Mouse (Mus musculus) limb, embryonic 14.5 days (tissue): ENCODE data around the gene Smarcd1. TPM values are rescaled to one million over a fixed set of nuclear protein-coding genes. Genes with fewer than 3 reads are reported as not detected.

ENCODE experiments used
- ATAC-seq: fragments of 200-750 bp; cut with Nextera tagmentation; 2 replicates; pipeline ENCODE4 v1.8.0; 2017; ENCODE audit warnings: low read depth, moderate number of reproducible peaks, moderate TSS enrichment; ENCODE audit not compliant: low FRiP score
- DNase-seq: peaks from one replicate; pipeline ENCODE4 v3.0.0-alpha.2; 2015; ENCODE audit warnings: low spot score
- H3K27ac ChIP-seq: fragments of 300-500 bp; sonication (generic); replicated peaks from 2 replicates; pipeline ENCODE4 v1.5.1; 2014; ENCODE audit warnings: low read depth, mild to moderate bottlenecking, low read length, moderate library complexity, mixed read lengths
- H3K27me3 ChIP-seq: fragments of 300-500 bp; sonication (generic); 2 replicates; pipeline ENCODE4 v1.6.1; 2014; ENCODE audit warnings: low read length, mixed read lengths; ENCODE audit not compliant: control insufficient read depth, insufficient read depth
- H3K36me3 ChIP-seq: fragments of 300-500 bp; sonication (generic); 2 replicates; pipeline ENCODE4 v1.6.1; 2014; ENCODE audit warnings: mild to moderate bottlenecking, low read length, moderate library complexity, mixed read lengths; ENCODE audit not compliant: control insufficient read depth, insufficient read depth
- H3K4me1 ChIP-seq: fragments of 300-500 bp; sonication (generic); 2 replicates; pipeline ENCODE4 v1.6.1; 2014; ENCODE audit warnings: antibody characterized with exemption, low read length, mixed read lengths; ENCODE audit not compliant: control insufficient read depth, insufficient read depth
- H3K4me2 ChIP-seq: fragments of 300-500 bp; sonication (generic); replicated peaks from 2 replicates; pipeline ENCODE4 v1.6.1; 2014; ENCODE audit warnings: low read depth, mild to moderate bottlenecking, low read length, moderate library complexity; ENCODE audit not compliant: severe bottlenecking
- H3K4me3 ChIP-seq: fragments of 300-500 bp; sonication (generic); replicated peaks from 2 replicates; pipeline ENCODE4 v1.5.1; 2014; ENCODE audit warnings: low read length
- H3K9ac ChIP-seq: fragments of 300-500 bp; sonication (generic); 2 replicates; pipeline ENCODE4 v1.6.1; 2014; ENCODE audit warnings: mild to moderate bottlenecking, low read depth, low read length, moderate library complexity; ENCODE audit not compliant: severe bottlenecking
- H3K9me3 ChIP-seq: fragments of 300-500 bp; sonication (generic); 2 replicates; pipeline ENCODE4 v1.6.1; 2016; ENCODE audit warnings: low read length; ENCODE audit not compliant: control insufficient read depth
- POLR2A ChIP-seq: fragments of 200-500 bp; IDR thresholded peaks from 2 replicates; pipeline ENCODE4 v1.8.0; 2012; ENCODE audit warnings: inconsistent platforms, mild to moderate bottlenecking, moderate library complexity, borderline replicate concordance; ENCODE audit not compliant: insufficient read depth, insufficient read length; ENCODE audit errors: extremely low read depth
- WGBS: fragments of 180-500 bp; shearing (Covaris S2); extraction: QIAGEN DNeasy Blood & Tissue Kit; methylation state at CpG from one replicate; pipeline ENCODE4 v1.1.7; 2014; 5-methylcytosine and 5-hydroxymethylcytosine counted together
- polyA plus RNA-seq, 2 experiments: library from polyadenylated mRNA; depleted of rRNA in 1 of 2; stranded (reverse) in 1 of 2; unstranded in 1 of 2; fragments of >200 nt; fragmentation: Nextera tagmentation in 1 of 2; extraction: Ambion mirVana in 1 of 2; gene quantifications; 2 replicates each; pipeline versions ENCODE4 v1.2.1 to v1.2.3; 2012 to 2014

Smarcd1 gene
- polyA plus RNA-seq, 2 experiments = 41.9 to 77.1 TPM

DNA sequence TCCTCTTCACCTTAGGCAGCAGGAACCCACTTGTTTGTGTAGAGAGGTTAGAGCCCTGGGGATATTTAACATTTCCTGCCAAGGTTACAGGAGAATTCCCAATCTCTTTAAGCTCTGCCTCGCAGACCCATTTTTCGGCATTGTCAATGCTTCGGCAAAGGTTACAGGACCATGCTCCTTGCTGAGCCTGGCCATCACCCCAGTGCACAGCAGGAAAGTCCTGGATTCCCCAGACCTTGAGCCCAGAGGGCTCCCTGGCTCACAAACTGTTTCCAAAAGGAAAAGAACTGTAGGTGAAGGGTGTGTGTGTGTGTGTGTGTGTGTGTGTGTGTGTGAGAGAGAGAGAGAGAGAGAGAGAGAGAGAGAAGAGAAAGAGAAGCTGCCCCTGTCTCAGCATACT, 27.1 kb upstream of the Smarcd1 start:
- no peak for TF ChIP-seq POLR2A

DNA sequence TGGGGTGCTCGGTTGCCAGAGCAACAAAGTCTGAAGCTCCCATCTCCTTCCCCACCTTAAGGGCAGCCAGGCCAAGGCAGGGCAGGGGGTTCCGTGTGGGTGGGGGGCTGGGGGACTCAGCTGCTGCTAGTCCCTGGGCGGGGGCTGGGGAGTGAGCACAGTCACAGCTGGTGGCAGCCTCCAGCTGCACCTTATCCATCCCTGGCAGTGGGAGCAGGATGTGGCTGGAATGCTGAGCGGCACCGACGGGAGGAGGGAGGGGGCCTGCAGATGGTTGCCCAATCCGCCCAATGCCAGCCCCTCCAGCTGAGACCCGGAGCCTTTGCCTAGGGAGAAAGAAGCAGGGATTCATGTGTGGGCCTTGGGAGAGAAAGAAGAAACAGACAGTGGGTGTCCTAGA, 24.8 kb upstream of the Smarcd1 start:
- H3K4me2 ChIP-seq = no peak overlapping the region
- no peak overlapping the region for H3K9ac ChIP-seq
- H3K9me3 ChIP-seq = no peaks in the 10 kb centered on the region
- peaks cover 5% of the 10 kb centered on the region; the same call in 1 of the 2 replicates for H3K27me3 ChIP-seq
- H3K4me3 ChIP-seq = no peak overlapping the region
- no peak overlapping the region for H3K27ac ChIP-seq
- TF ChIP-seq POLR2A = no peak
- no peak for DNase-seq
- no peak for ATAC-seq
- no peaks in the 10 kb centered on the region for H3K4me1 ChIP-seq
- H3K36me3 ChIP-seq = no peaks in the 10 kb centered on the region
- 33% methylated on average over 8 of the region's 8 CpGs for WGBS

More for the DNA sequence above, 27.1 kb upstream of the Smarcd1 start:
- Histone ChIP-seq H3K4me2 (no peak overlapping the region), H3K9ac (no peak overlapping the region), H3K36me3 (no peaks in the 10 kb centered on the region), H3K4me1 (no peaks in the 10 kb centered on the region), H3K4me3 (no peak overlapping the region), H3K27me3 (peaks cover 27% of the 10 kb centered on the region), H3K27ac (no peak overlapping the region), H3K9me3 (no peaks in the 10 kb centered on the region)
- 77% methylated on average over 3 of the region's 3 CpGs for WGBS
- DNase-seq (no peak), ATAC-seq (no peak)

DNA sequence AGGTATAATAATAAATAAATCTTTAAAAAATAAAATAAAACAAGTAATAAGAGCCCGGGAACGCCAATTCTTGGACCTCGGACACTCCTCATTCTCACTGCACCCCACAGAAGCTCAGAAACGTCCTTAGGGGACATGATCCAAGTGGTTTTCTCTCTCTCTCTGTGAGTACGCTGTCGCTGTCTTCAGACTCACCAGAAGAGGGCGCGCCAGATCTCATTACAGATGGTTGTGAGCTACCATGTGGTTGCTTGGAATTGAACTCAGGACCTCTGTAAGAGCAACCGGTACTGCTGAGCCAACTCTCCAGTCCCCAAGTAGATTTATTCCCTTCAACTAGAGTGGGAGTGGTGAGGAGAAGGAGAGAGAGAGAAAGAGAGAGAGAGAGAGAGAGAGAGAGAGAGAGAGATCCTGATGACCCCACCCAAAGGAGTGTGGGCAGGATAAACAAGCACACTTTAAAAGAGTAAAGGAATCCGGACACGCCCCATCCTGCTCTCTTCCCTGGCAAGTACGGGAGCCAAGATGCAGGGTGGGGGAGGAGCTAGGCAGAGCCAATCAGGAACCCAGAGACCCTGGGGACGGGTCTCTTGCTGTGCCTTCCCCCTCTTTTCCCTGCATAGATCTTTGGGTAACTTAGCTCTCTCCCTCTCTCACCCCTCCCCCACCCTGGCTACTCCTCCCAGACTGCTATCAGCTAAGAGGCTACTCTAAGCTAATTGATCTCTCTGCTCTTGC, 23.7 kb upstream of the Smarcd1 start:
- Histone ChIP-seq H3K9me3 (no peaks in the 10 kb centered on the region), H3K4me3 (no peak overlapping the region), H3K9ac (no peak overlapping the region), H3K27ac (no peak overlapping the region), H3K36me3 (no peaks in the 10 kb centered on the region), H3K4me2 (no peak overlapping the region), H3K4me1 (no peaks in the 10 kb centered on the region), H3K27me3 (no peaks in the 10 kb centered on the region)
- no peak for TF ChIP-seq POLR2A
- 14% methylated on average over 13 of the region's 13 CpGs for WGBS
- DNase-seq (no peak), ATAC-seq (no peak)

DNA sequence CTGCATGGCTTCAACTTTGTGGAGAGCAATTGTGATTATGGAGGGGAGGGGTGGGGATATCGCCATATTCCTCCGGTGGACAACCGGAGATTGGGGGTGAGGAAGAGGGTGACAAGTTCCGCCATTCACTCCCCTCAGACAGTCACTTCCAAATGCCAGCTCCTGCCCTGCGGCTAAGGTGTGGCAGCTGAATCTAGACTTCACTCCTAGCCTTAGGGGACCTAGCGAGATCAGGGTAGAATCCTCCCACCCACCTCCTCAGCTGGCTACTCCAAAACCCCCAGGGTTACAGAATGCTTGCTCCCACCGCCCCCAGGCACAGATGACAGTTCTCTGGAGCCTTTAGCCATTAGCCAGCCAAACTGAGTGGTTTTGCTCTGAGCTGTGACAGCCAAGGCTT, 22.9 kb upstream of the Smarcd1 start:
- TF ChIP-seq POLR2A = no peak
- no peaks in the 10 kb centered on the region for H3K9me3 ChIP-seq
- H3K4me1 ChIP-seq = no peaks in the 10 kb centered on the region
- ATAC-seq (no peak), DNase-seq (no peak)
- no peaks in the 10 kb centered on the region for H3K27me3 ChIP-seq
- H3K9ac ChIP-seq = no peak overlapping the region
- WGBS = 56% methylated on average over 7 of the region's 7 CpGs
- no peaks in the 10 kb centered on the region for H3K36me3 ChIP-seq
- H3K4me2 ChIP-seq = no peak overlapping the region
- H3K4me3 ChIP-seq = no peak overlapping the region
- H3K27ac ChIP-seq = no peak overlapping the region

DNA sequence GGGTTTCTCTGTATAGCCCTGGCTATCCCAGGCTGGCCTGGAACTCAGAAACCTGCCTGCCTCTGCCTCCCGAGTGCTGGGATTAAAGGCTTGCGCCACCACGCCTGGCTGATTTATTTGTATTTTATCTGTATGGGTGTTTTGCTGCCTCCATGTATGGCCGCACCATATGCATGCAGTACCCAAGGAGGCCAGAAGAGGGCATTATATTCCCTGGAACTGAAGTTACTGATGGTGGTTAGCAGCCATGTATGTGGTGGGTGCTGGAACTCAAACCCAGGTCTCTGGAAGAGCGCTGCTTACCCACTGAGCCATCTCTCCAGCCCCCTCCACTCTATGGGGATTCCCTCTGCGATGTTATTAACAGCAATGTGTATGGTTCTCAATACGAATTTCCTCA, 19.0 kb upstream of the Smarcd1 start:
- 91% methylated on average over 7 of the region's 7 CpGs for WGBS
- ATAC-seq (no peak), DNase-seq (no peak)
- Histone ChIP-seq H3K9me3 (no peaks in the 10 kb centered on the region), H3K27me3 (no peaks in the 10 kb centered on the region), H3K4me2 (no peak overlapping the region), H3K27ac (no peak overlapping the region), H3K4me1 (no peaks in the 10 kb centered on the region), H3K36me3 (no peaks in the 10 kb centered on the region), H3K9ac (no peak overlapping the region), H3K4me3 (no peak overlapping the region)
- no peak for TF ChIP-seq POLR2A

DNA sequence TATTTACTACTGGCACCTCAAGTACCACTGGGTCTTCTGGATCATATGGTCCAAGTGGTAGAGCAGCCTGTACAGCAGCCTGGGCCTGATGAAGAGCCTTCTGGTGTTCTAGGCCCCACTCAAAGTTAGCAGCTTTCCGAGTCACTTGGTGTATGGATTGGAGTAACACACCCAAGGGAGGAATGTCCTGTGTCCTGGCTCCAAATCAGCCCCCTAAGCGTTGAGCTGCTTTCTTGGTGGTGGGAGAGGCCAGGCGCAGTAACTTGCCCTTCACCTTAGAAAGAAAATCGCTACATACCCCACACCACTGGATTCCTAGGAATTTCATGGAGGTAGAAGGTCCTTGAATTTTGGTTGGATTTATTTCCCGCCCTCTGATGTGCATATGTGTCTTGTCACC, 17.8 kb upstream of the Smarcd1 start:
- Histone ChIP-seq H3K4me2 (no peak overlapping the region), H3K9ac (no peak overlapping the region), H3K9me3 (no peaks in the 10 kb centered on the region), H3K36me3 (no peaks in the 10 kb centered on the region), H3K4me1 (no peaks in the 10 kb centered on the region), H3K27me3 (no peaks in the 10 kb centered on the region), H3K4me3 (no peak overlapping the region), H3K27ac (no peak overlapping the region)
- DNase-seq = no peak
- no peak for TF ChIP-seq POLR2A
- 91% methylated on average over 5 of the region's 5 CpGs for WGBS
- no peak for ATAC-seq
